Mouse (Mus musculus): Measurements from ENCODE around the gene Iscu.

- TF ChIP-seq POLR2A (IDR thresholded peaks at IDR 0.05; ENCODE audit: control insufficient read depth, low read depth, low read length): no peak
- TF ChIP-seq CTCF (IDR thresholded peaks at IDR 0.05; ENCODE audit: control insufficient read depth, insufficient read depth, insufficient replicate concordance, low read depth, low read length): no peak
Measured at GRCm38 (mm10) chr5:113735023-113735344, 37.6 kb upstream of the Iscu start.
